Mouse (Mus musculus): ENCODE measurements around the gene Ube2l3.
"Not testable (repeated sequence)": the region's sequence is repeated elsewhere in the genome, so short reads cannot be mapped to it uniquely, and the experiment has no call there.

Gene Ube2l3

DNA sequence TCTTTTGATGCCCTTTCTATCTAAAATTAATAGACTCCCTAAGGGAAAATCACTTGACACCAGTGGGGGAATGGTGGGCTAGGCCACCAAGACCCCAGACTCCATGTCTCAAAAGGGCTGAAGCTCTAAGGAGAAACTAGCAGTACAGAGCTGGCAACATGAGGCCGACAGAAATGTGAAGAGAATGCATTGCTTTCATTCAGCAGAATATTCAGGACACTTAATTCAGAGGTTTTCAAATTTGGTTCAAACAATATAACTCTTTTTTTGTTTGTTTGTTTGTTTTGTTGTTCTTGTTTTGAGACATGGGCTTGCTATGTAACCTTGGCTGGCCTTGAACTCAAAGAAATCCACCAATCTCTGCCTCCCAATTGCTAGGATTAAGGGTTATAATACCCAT lies at the start of gene Ube2l3:
Gene Ube2l3, minus strand, starts transcription at position 101 of the 400 bp plus-strand sequence.
- no peak for DNase-seq

DNA sequence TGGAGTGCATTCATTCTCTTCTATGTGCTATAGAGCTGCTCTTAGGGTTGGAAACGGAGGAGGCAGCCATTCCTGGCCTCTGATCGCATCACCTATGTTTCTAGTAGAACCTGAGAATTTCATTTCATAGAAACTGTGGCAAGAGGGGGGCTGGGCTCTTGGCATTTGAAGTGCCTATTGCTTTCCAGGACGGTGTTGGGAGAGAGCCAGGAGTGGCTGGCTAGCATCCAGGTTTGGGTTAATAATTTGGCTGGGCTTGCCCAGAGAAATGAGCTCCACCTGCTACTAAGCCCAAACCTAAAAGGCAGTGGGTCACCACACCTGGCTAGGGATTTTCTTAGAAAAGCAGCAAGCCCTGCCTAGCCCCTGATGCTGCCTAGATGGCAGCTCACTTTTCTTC lies 49.1 kb upstream of the Ube2l3 start:
- DNase-seq, result peak; percentile 78

DNA sequence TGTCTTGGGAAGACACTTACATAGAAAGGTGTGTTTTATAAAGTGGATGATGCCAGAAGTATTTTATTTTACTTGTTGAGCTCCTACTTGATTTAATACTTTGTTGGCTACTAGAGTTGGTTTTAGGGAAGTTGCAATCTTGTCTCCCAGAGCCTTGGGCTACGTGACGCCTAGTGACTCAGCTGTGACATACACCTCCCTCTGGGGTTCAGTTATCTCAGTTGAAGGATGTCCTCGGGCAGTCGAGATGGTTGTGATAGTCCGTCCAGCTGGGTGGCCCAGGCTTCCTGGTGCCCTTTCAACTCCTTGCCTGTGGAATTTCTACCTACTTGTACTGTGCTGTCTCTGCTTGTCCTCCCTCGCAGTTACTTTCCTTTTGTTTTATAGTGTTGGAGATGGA lies 46.7 kb upstream of the Ube2l3 start:
- no peak for DNase-seq

DNA sequence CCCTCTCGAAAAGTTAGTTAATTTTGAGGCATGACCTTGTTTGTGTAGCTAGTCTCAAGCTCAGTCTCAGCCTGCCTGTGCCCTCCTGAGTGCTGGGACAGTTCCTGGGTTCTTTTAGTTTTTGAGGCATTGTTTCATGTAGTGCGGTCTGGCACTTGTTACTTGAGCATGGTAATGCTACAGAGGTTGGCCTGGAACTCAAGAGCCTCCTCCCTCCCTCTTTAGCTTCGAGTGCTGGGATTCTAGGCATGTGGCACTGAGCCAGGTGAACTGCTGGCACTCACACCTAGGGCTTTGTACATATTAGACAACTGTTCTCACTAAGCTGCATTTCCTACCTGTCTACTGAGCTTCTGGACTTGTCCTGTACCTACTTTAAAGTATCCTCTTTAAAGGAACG lies 45.3 kb upstream of the Ube2l3 start:
- DNase-seq, result no peak

DNA sequence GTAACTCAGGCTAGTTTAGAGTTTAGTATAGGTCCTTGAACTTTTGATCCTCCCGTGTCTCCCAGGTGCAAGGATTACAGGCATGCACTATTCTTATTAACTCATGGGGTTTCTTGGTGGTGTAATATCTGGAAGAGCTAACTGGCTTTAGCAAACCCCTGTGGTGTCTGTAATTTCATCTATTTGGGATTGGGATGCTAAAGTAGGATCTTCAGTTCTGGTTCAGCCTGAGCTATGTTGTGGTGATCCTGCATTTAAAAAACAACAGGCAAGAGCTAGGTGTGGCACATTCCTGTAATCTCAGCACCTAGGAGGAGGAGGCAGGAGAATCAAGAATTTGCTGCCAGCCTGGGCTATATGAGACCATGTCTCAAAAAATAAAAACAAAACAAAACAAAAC lies 42.5 kb upstream of the Ube2l3 start:
- no peak for DNase-seq

DNA sequence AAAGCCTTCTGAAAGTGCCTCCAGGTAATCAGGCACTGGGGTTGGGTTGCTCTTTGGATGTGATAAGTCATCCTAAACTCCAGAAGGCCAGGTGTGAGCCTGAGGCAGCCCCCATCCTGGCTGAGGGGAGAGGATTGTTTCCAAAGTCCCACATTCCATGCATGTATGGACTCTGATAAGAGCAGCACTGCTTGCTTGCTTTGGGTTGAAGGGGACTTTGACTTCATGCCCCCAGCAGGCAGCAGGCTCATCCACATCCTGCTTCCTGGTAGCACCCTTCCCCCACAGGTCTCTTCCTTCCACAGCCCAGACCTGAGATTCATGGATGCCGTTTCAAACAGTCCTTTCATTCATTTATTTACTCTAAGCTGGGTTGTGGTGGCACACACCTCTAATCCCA lies 41.3 kb upstream of the Ube2l3 start:
- no peak for DNase-seq

DNA sequence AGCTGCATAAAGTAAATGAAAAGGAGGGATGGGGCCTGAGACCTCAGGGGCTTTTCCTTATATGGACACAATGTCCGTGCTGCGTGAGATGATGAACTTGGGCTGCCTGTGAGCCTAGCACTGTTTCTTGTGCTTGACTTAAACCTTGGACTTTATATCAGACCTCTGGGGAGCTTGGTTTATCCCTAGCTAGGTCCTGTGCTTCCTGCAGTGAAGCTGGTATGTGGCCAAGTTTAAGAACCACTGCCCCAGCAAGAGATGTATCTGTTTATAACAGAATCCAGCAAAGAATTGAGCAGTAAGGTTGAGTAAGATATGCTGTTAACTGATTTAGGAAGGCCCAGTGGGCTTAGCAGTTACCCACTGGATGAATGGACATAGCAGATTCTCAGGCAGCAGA lies 37.0 kb upstream of the Ube2l3 start:
- DNase-seq, result no peak

DNA sequence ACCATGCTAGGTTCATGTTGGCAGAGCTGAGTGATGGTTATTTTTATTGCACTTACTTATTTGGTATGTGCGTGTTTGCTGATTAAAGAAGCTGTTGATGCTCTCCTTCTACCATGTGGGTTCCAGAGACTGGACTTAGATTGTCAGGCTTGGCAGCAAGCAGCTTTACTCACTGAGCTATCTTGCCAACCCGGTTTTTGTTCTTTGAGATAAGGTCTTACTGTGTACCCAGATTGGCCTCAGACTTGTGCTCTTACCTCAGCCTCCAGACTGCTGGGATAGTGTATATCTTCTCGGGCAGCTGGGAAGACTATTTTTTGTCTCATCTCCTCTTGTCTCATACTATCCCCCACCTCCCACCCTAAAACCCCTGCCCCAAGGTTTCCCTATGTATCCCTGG lies 35.2 kb upstream of the Ube2l3 start:
- DNase-seq, result no peak

DNA sequence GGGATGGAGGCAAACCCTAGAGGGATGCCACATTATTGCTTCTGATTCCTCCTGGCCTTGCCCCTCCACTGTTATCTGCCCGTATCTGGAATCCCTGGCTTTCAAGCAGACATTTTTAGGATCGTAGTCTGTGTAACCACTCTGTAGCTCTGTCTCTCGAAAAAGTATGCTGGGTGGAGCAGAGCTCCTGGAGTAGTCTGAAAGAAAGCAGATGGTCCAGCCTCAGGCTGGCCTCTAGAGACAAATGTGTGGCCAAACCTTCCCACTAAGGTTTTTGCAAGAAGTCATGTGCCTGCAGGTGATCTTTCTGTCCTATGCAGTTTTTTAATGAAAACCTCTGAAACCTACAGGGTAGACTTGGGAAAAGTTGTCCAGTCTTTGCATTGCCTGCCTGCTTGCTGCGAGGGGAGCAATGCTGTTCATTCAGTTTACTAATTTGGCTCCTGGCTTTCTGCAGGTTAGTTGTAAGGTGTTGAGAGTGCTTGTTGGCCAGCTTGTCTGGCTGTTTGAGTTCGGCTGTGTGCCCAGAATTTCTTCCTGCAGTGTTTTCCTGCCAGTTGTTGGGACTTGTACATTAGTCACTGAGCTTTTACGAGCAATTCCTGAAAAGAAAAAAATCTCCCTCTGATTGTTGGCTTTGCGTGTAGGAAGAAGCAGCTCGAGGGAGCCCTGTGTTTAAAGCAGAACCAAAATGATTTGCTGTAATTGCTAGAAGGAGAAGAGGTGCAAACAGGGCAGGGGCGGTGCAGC lies 32.6 kb upstream of the Ube2l3 start:
- no peak for DNase-seq

DNA sequence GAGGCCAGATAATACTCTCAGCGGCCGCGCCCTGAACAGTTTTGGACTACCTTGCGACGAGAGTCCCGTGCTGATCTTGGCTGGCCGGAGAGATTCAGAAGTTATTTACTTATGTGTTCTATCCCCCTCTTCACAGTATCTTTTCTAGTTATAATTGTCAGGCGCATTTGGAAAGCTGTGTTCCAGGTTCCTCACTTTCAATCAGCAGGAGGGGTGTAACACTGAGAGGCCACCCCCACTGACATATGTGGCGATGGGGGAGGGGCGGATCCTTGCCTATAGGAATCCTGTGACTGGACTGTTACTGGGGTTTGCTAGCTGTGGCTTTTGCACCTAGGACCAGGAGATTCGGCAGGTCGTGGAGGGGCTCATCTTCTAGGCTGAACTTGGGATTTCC lies 32.0 kb upstream of the Ube2l3 start:
- DNase-seq, result peak; percentile 55

DNA sequence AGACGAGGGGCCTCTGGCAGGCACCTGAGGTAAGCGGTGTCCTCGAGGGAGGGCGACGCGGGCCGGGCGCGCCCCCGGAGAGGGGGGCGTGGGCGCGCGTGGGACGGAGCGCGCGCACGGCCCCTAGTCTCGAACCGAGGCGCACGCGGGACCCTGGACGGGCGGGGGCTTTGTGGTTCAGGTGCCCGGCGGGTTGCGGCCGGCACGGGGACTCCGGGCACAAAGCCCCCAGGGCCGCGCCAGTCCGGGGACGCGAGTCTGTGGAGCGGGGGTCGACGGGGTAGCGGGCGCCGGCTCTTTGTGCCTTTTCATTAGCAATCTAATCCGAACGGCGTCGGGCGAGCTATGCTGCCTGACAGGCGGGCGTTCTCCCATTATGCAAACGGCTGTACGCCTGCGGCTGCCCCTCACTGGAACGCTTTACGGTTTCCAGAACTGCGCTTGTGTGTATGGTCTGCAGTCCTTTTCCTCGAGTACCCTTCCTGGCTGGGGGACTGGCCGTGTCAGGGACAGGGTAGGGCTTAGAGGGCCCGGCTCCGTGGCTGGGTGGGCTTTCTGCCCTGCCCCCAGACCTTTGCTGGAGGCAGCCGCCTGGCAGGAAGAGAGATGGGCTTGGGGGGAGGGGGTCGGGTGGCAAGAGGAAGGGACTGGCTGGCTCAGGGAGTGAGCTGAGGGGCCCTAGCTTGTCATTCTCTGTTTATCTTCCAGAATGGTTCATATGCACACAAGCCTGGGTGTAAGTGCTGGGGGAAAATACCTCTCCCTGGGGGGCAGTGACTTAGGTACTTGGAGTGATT lies 31.5 kb upstream of the Ube2l3 start:
- DNase-seq, result peak; percentile 57

DNA sequence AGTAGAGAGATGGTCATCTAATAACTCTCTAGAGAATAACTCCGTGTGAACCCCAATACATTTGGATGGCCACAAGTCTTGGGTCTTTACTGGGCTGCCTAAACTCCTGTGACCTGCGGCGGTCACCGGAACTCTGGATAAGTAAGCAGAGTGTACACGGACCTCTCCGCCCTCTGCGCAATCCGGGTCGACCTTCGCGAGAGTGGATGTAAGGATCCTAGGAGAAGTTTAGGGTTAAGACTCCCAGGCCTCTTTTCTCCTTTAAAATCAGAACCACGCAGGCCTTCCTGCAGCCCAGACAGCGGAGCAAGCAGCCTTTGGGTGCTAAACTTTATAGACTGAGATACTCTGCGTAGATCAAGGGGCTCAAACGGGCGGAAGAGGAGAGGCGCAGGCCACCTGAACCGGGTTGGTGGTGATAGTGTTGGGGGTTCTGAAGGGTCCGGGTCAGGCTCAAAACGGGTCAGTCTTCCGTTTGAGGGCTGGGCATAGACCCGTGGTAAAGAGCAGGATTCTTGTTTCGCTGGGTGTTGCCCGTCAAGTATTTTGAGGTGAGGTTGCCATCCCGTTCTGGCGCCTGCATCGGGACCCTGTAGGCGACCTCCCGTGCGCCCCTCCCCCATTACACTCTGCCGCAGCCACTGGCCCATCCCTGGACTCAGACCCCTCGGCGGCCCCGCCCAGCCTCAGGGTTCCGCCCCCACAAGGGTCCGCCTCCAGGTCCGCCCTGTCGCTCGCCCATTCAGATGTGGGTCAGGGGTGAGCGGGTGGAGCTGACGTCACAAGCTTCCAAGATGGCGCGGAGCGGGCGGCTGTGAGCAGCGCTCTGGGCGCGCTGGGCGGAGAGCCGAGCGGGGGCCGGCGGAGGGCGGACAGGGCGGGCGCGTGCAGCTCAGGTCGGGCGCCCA lies 30.6 kb upstream of the Ube2l3 start, which contains the start of gene Hic2:
Gene Hic2, plus strand, starts transcription at position 779 of the 908 bp plus-strand sequence.
- DNase-seq, result peak; percentile 95

DNA sequence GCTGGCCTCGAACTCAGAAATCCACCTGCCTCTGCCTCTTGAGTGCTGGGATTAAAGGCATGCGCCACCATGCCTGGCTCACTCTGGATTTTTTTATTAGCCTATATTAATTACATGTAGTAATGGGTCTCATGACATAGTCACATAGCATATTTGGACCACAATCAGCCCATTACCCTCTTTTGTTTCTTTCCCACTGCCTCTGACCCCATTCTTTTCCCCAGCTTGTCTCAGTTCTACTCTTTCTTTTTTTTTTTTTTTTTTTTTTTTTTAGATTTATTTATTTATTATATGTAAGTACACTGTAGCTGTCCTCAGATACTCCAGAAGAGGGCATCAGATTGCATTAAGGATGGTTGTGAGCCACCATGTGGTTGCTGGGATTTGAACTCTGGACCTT lies 29.1 kb upstream of the Ube2l3 start:
- DNase-seq, result not testable (repeated sequence)

DNA sequence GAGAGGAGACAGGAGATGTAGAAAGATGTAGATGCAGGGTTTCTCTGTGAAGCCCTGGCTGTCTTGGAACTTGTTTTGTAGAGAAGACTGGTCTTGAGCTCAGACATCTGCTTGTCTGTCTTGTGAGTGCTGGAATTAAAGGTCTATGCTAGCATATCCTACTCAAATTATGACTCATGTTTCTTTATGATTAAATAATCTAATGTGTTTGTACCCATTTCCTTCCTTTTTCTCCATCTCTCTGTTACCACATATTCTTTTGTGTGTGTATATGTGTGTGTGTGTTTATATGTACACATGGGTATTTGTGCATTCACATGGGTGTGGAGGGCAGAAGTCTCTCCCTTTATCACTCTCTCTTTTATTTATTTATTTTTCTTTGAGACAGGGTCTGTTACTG lies 24.0 kb upstream of the Ube2l3 start:
- DNase-seq, result no peak

DNA sequence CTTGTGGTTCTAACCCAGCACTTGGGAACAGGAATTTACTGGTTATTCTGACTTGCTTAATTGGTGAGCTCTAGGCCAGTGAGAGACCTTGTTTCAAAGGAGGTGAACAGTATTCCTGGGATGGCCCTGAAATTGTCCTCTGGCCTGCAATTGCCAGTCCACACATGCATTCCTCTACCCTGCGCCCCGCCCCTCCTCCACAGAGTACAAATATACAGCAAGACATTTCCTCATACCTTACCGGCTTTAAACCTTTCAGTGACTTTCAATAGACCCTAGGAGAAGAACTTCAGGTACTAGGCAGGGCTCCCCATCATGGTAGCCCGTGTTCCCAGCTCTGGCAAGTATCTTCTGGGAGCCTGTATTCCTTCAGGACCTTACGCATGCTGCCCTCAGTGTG lies 23.1 kb upstream of the Ube2l3 start:
- no peak for DNase-seq

DNA sequence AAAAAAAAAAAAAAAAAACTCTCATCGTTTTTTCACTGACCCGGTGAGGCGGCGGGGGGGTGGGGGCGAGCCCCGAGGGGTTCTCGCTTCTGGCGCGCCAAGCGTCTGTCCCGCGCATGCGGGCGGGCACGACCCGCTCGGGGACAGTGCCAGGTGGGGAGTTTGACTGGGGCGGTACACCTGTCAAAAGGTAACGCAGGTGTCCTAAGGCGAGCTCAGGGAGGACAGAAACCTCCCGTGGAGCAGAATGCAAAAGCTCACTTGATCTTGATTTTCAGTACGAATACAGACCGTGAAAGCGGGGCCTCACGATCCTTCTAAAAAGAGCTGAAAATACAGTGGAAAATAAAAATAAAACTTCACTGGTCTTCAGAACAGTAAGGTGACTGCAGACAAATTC lies 19.7 kb upstream of the Ube2l3 start:
- peak; percentile 86 for DNase-seq

DNA sequence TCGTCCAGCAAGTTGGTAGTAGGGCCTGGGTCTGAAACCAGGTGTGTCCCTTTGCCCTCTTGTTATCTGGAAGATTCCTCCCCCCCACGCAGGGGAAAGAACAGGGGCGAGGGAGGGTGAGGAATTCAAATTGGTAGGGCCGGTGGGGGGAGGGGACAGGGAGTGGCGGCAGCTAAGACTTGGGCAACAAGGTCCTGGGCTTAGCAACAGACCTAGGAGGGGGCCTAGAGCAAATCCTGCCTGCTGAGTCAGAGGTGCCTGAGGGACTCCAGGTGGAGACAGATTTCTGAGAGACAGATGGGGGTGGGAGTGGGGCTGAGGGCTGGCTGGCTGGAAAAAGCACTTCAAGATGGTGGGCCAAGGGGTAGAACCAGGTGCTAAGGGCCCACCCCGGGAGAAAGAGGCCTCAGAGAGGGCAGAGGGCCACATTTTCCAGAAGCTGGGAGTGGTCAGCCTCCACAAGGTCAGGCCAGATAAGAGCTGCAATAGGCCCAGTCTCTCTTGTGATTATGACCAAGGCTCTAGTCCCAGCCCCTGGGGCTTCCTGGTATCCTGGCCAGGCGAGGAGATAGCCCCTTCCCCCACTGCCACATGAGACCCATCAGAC lies 17.8 kb upstream of the Ube2l3 start:
- no peak for DNase-seq

DNA sequence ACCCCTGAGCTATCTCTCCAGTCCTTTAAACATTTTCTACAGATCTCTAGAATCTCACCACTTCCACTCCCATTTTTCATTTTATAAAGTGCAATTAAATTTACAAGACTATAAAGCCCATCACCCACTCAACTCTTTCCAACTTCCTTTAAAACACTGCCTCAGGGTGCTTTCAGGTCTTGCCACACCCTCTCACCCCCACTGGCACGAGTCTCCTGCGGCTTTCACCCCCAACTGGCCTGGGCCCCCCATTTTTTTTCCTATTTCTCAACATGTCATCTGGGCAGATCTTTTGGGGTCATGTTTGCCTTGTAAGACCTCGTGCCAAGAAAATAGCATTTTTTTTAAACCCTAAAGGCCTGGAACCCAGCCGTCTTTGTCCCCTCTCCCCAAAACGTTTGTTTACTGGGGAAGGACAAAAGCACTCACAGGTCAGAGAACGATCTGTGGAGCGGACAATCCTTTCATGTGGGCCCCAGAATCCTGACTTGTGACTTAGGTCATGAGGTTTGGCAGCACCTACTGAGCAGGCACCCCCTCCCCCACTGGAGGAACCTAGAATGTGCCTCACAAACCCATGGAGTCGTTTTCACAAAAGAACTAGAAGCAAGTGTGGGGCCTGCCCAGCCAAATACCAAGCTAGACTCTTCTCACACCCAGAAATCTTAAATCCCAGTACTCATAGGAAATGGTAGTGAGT lies 14.6 kb upstream of the Ube2l3 start:
- no peak for DNase-seq

DNA sequence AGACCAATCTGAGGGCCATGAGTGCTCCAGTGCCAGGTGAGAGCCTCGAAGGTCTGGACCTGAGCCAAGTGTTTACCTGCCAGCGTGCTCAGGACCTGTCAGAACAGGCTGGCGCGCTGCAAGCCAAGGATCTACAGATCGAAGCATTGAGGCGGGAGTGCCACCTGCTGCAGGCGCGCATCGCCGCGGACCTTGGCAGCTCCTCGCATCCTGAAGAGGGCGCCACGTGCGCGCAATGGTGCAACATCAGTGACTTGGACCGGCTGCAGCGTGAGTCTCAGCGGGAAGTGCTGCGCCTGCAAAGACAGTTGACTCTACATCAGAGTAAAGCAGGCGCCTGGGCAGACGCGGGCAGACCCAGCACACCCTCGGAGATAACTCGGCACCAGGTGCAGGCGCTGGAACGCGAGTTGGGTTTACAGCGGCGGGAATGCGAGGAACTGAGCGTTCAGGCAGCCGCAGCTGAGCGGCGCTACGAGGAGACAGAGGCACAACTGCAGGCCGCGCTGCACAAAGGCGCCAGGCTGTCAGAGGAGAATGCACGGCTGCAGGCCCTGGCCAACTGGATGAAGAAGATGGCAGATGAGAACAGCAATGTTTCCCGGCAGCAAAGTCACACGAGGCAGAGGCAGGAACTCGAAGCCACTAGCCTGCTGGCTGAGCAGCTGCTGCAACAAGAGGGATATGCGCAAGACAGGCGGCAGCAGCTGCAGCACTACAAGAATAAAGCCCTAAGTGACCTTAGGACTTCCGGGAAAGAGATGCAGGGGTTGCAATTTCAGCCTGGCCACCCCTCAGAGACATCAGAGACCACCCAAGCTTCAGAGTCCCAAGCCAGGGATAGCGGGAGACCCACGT lies 7.8 kb upstream of the Ube2l3 start:
- DNase-seq, result peak; percentile 89

DNA sequence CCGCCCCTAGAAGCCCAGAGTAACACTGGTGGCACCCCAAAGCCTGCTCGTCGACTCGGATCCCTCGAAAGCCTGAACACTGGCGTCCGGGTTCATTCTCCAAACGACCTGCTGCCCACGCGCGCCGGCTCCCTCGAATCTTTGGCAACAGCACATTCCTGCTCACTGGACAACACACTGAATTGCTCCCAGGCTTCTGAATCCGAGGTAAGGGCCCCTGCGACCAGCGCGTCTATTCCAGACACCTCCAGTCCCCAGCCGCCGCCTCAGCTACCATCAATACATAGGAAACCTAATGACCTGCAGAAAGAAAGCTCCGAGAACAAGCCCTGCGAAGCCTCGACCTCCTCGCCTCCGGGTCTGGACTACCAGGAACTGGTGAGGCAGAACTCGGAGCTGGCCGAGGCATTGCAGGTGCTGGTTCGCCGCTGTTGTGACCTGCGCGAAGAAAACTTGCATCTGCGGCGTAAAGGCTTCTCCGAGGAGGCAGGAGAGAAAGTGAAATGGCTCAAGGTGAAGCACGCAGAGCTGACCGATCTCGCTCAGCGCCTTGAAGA lies 7.0 kb upstream of the Ube2l3 start:
- no peak for DNase-seq
